Comparison of ENCODE assay signal across 9 mouse cellular contexts in genomic region chr7:24817502-24817901, GRCm38 (mm10). TPM values are rescaled to one million over a fixed set of nuclear protein-coding genes. Genes with fewer than 3 reads are reported as not detected.
DNase-seq lines count a peak whose midpoint lies in the region; ATAC-seq and TF ChIP-seq lines count a peak whose summit lies in the region.
"Had no signal": no experiment of that assay in that cellular context is flagged by ENCODE, and none has a peak within 500 bp of the region (broad histone marks: within the 10 kb centered on the region; RNA-seq: fewer than 3 reads in every experiment).

No protein-coding gene starts in this region.

- ATAC-seq in hematopoietic stem cell, adult 5-6 weeks (replicated peaks in 1 of 2; ENCODE audit: insufficient read depth in 1 of 2, low FRiP score in 2 of 2, low TSS enrichment in 1 of 2, low read depth in 1 of 2, poor library complexity in 2 of 2, severe bottlenecking in 2 of 2) = peak; percentile 78 to 90; a peak in 3 of 4 replicates

- H3K27ac ChIP-seq in embryonic fibroblast, embryonic 13.5 days (ENCODE audit: insufficient read depth, low read length) = no peak overlapping the region
- H3K27ac ChIP-seq: limb, embryonic 15.5 days had no signal

- no peak for TF ChIP-seq POLR2A in embryonic fibroblast, embryonic 13.5 days (IDR thresholded peaks at IDR 0.05; ENCODE audit: low read depth, low read length)

- H3K4me1 ChIP-seq in embryonic fibroblast, embryonic 13.5 days (ENCODE audit: control insufficient read depth, insufficient read depth, low read length) = no peaks in the 10 kb centered on the region
- H3K4me1 ChIP-seq: limb, embryonic 15.5 days had no signal

- peak; percentile 85 for TF ChIP-seq CTCF in embryonic fibroblast, embryonic 13.5 days (IDR thresholded peaks at IDR 0.05; ENCODE audit: borderline replicate concordance, insufficient read depth, low read length)

- peak; percentile 85 for DNase-seq in ES-CJ7 (ENCODE audit: low read depth, low spot score)
- peak; percentile 81 to 82 for DNase-seq in adrenal gland, postnatal 36 days
- peak; percentile 29 for DNase-seq in layer of hippocampus, adult 9-11 months
- DNase-seq in lung, postnatal 14 days = peak; percentile 76
- peak; percentile 53 for DNase-seq in right cerebral cortex, postnatal 14 days
- DNase-seq in urinary bladder, postnatal 25 days (ENCODE audit: low spot score) = peak; percentile 71

- H3K4me3 ChIP-seq in embryonic fibroblast, embryonic 13.5 days (ENCODE audit: insufficient read depth, low read length) = no peak overlapping the region
- H3K4me3 ChIP-seq: limb, embryonic 15.5 days had no signal

RNA-seq across cellular contexts. Expression of gene Ceacam10, which starts 40.5 kb away (rescaled TPM):
- total RNA-seq in adrenal gland, postnatal 36 days (2021) = not detected
- polyA plus RNA-seq in embryonic fibroblast, embryonic 13.5 days (2011; ENCODE audit: insufficient read length, low read depth, missing spikeins) = not detected in 2 replicates
- total RNA-seq in hematopoietic stem cell, adult 5-6 weeks (2017) = 1.1 and 15.1 TPM in 2 replicates

RNA-seq across cellular contexts. Expression of gene Gm9844, which starts 44.5 kb away (rescaled TPM):
- not detected for total RNA-seq in adrenal gland, postnatal 36 days (2021)
- 9.9 and 35.2 TPM in 2 replicates for polyA plus RNA-seq in embryonic fibroblast, embryonic 13.5 days (2011; ENCODE audit: insufficient read length, low read depth, missing spikeins)
- 12.6 and 24.0 TPM in 2 replicates for total RNA-seq in hematopoietic stem cell, adult 5-6 weeks (2017)

RNA-seq across cellular contexts. Expression of gene Lypd4, which starts 52.2 kb away (rescaled TPM):
- total RNA-seq in adrenal gland, postnatal 36 days (2021) = not detected
- not detected in 2 replicates for polyA plus RNA-seq in embryonic fibroblast, embryonic 13.5 days (2011; ENCODE audit: insufficient read length, low read depth, missing spikeins)
- not detected in 2 replicates for total RNA-seq in hematopoietic stem cell, adult 5-6 weeks (2017)
- polyA plus RNA-seq: limb, embryonic 15.5 days had no signal

RNA-seq across cellular contexts. Expression of gene Dmrtc2, which starts 52.4 kb away (rescaled TPM):
- total RNA-seq in adrenal gland, postnatal 36 days (2021) = not detected
- not detected in 2 replicates for polyA plus RNA-seq in embryonic fibroblast, embryonic 13.5 days (2011; ENCODE audit: insufficient read length, low read depth, missing spikeins)
- total RNA-seq in hematopoietic stem cell, adult 5-6 weeks (2017) = not detected in 2 replicates
- polyA plus RNA-seq: limb, embryonic 15.5 days had no signal

RNA-seq across cellular contexts. Expression of gene Cd177, which starts 57.4 kb away (rescaled TPM):
- under 1 TPM in 1 of 2 experiments, not detected in 1; 0.20 TPM for total RNA-seq in adrenal gland, postnatal 36 days (2021)
- polyA plus RNA-seq in embryonic fibroblast, embryonic 13.5 days (2011; ENCODE audit: insufficient read length, low read depth, missing spikeins) = not detected in 2 replicates
- total RNA-seq in hematopoietic stem cell, adult 5-6 weeks (2017) = 31.5 and 105 TPM in 2 replicates

Comparison
In these comparisons a context has a peak if more than half of its experiments do, and no peak if none do; other contexts are left out.
1. DNase-seq: peak in every context shown above with its lines; median percentile 85 in ES-CJ7; 82 in adrenal gland, postnatal 36 days; 76 in lung, postnatal 14 days; 71 in urinary bladder, postnatal 25 days; 53 in right cerebral cortex, postnatal 14 days; 29 in layer of hippocampus, adult 9-11 months.
2. RNA of gene Gm9844, which starts 44.5 kb away (total RNA-seq): 12.6 to 24.0 TPM in hematopoietic stem cell, adult 5-6 weeks; not detected in adrenal gland, postnatal 36 days; every median in the first group is over 10 times any median in the second.